22 mouse cellular contexts compared by ENCODE assay signal in the genomic region with DNA sequence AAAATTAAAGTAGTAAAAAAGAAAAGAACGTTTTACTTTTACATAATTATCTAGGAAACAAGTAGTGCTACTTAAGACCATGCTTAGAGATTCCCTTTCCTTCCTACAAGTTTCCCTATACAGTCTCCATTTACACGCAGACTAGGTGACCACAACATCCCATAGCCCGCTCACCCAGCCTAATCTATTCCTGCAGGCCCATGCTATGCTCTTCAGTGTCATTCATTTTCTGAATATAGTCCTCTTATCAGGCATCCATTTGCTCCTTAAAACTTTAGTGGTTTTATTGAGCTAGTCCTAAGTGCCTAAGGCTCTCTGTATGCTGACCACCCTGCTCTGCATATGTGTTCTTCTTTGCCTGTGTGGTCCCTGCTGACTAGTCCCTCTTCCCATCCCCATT.
"Had no signal": no experiment of that assay in that cellular context is flagged by ENCODE, and none has a peak within 500 bp of the region (broad histone marks: within the 10 kb centered on the region; RNA-seq: fewer than 3 reads in every experiment).

No protein-coding gene starts in this region.

- DNase-seq: kidney, adult 2 months; kidney, postnatal 10 days; kidney, postnatal 36 days; lung, adult 2 months; lung, postnatal 14 days; lung, postnatal 4 days; right cerebral cortex, adult 18-20 months; right cerebral cortex, postnatal 14 days; right cerebral cortex, postnatal 4 days; thymus, adult 2 months; thymus, postnatal 14 days; thymus, postnatal 4 days had no signal

- H3K27ac ChIP-seq: kidney, embryonic 15.5 days; limb, embryonic 12.5 days; limb, embryonic 15.5 days; midbrain, embryonic 12.5 days; midbrain, embryonic 15.5 days; neural tube, embryonic 12.5 days; neural tube, embryonic 15.5 days; stomach, postnatal 0 days had no signal

- H3K4me3 ChIP-seq: kidney, embryonic 15.5 days; limb, embryonic 12.5 days; limb, embryonic 15.5 days; midbrain, embryonic 12.5 days; midbrain, embryonic 15.5 days; neural tube, embryonic 12.5 days; neural tube, embryonic 15.5 days had no signal

- H3K4me2 ChIP-seq: kidney, embryonic 15.5 days; limb, embryonic 12.5 days; limb, embryonic 15.5 days; midbrain, embryonic 12.5 days; midbrain, embryonic 15.5 days; neural tube, embryonic 12.5 days; neural tube, embryonic 15.5 days had no signal

- H3K27me3 ChIP-seq: kidney, embryonic 15.5 days; limb, embryonic 12.5 days; limb, embryonic 15.5 days; midbrain, embryonic 12.5 days; midbrain, embryonic 15.5 days; neural tube, embryonic 12.5 days; neural tube, embryonic 15.5 days had no signal

- ATAC-seq: inflammation-experienced regulatory T-cells, adult 6 months; intestine, embryonic 16.5 days; midbrain, embryonic 15.5 days had no signal

- H3K36me3 ChIP-seq: kidney, embryonic 15.5 days; limb, embryonic 12.5 days; limb, embryonic 15.5 days; midbrain, embryonic 12.5 days; midbrain, embryonic 15.5 days; neural tube, embryonic 12.5 days; neural tube, embryonic 15.5 days had no signal

- H3K9me3 ChIP-seq: kidney, embryonic 15.5 days; limb, embryonic 15.5 days; midbrain, embryonic 15.5 days; neural tube, embryonic 15.5 days had no signal

- H3K9ac ChIP-seq: kidney, embryonic 15.5 days; limb, embryonic 12.5 days; limb, embryonic 15.5 days; midbrain, embryonic 12.5 days; midbrain, embryonic 15.5 days; neural tube, embryonic 12.5 days; neural tube, embryonic 15.5 days had no signal

- H3K4me1 ChIP-seq: kidney, embryonic 15.5 days; limb, embryonic 12.5 days; limb, embryonic 15.5 days; midbrain, embryonic 12.5 days; midbrain, embryonic 15.5 days; neural tube, embryonic 12.5 days; neural tube, embryonic 15.5 days had no signal
